Mouse (Mus musculus): ENCODE data around the gene Ubqln1. TPM values are rescaled to one million over a fixed set of nuclear protein-coding genes. Genes with fewer than 3 reads are reported as not detected.

Ubqln1 gene
- polyA plus RNA-seq, 1 experiment from 2014 or later = 95.9 TPM

- peak; percentile 98 for ATAC-seq
- peak; percentile 98 for DNase-seq (ENCODE audit: low spot score)
- Histone ChIP-seq H3K27me3 (replicated peaks; ENCODE audit: control insufficient read depth, insufficient read depth, low read length) (no peaks in the 10 kb centered on the region), H3K9ac (ENCODE audit: low read length) (peak overlapping the region; percentile 99), H3K27ac (ENCODE audit: low read depth, low read length) (peak overlapping the region; percentile 100), H3K4me1 (ENCODE audit: control insufficient read depth, insufficient read depth, low read length) (peaks cover 20% of the 10 kb centered on the region), H3K9me3 (replicated peaks; ENCODE audit: control insufficient read depth, low read length) (no peaks in the 10 kb centered on the region), H3K36me3 (ENCODE audit: control insufficient read depth, insufficient read depth, low read length) (peaks cover 18% of the 10 kb centered on the region; the same call in 1 of the 2 replicates), H3K4me3 (ENCODE audit: low read depth, low read length) (peak overlapping the region; percentile 97), H3K4me2 (ENCODE audit: low read length) (peak overlapping the region; percentile 60)
- WGBS = under 1% methylated on average over 66 of the region's 83 CpGs
These were observed 86.4 kb downstream of the Ubqln1 start for GRCm38 (mm10) chr13:58128768-58129671.

- H3K9ac ChIP-seq (ENCODE audit: low read length) = peak within 1 kb of the TSS; percentile 99
- H3K36me3 ChIP-seq (ENCODE audit: control insufficient read depth, insufficient read depth, low read length) = peaks cover 18% of the 10 kb centered on the region; the same call in 1 of the 2 replicates
- H3K9me3 ChIP-seq (replicated peaks; ENCODE audit: control insufficient read depth, low read length) = no peaks in the 10 kb centered on the region
- DNase-seq (ENCODE audit: low spot score) (peak; percentile 97), ATAC-seq (peak; percentile 95)
- peak within 1 kb of the TSS; percentile 100 for H3K27ac ChIP-seq (ENCODE audit: low read depth, low read length)
- under 1% methylated on average over 45 of the region's 62 CpGs for WGBS
- H3K4me2 ChIP-seq (ENCODE audit: low read length) = peak within 1 kb of the TSS; percentile 75
- no peaks in the 10 kb centered on the region for H3K27me3 ChIP-seq (replicated peaks; ENCODE audit: control insufficient read depth, insufficient read depth, low read length)
- peak within 1 kb of the TSS; percentile 97 for H3K4me3 ChIP-seq (ENCODE audit: low read depth, low read length)
- peaks cover 22% of the 10 kb centered on the region for H3K4me1 ChIP-seq (ENCODE audit: control insufficient read depth, insufficient read depth, low read length)
These were observed 87.1 kb downstream of the Ubqln1 start, which contains the start of gene Hnrnpa0 for GRCm38 (mm10) chr13:58128396-58128767. Hnrnpa0 (minus strand) TSS chr13:58128556.

GRCm38 (mm10) chr13:58127766-58128361 is 87.6 kb downstream of the Ubqln1 start:
- peak; percentile 62 for ATAC-seq
- DNase-seq (ENCODE audit: low spot score) = peak; percentile 61
- peak overlapping the region; percentile 75 for H3K4me2 ChIP-seq (ENCODE audit: low read length)
- H3K9me3 ChIP-seq (replicated peaks; ENCODE audit: control insufficient read depth, low read length) = no peaks in the 10 kb centered on the region
- under 1% methylated on average over 68 of the region's 81 CpGs for WGBS
- peak overlapping the region; percentile 99 for H3K9ac ChIP-seq (ENCODE audit: low read length)
- H3K4me1 ChIP-seq (ENCODE audit: control insufficient read depth, insufficient read depth, low read length) = peaks cover 22% of the 10 kb centered on the region
- H3K36me3 ChIP-seq (ENCODE audit: control insufficient read depth, insufficient read depth, low read length) = peaks cover 18% of the 10 kb centered on the region; the same call in 1 of the 2 replicates
- peak overlapping the region; percentile 97 for H3K4me3 ChIP-seq (ENCODE audit: low read depth, low read length)
- H3K27me3 ChIP-seq (replicated peaks; ENCODE audit: control insufficient read depth, insufficient read depth, low read length) = no peaks in the 10 kb centered on the region
- H3K27ac ChIP-seq (ENCODE audit: low read depth, low read length) = peak overlapping the region; percentile 100

- H3K27me3 ChIP-seq (replicated peaks; ENCODE audit: control insufficient read depth, insufficient read depth, low read length) = no peaks in the 10 kb centered on the region
- 1% methylated on average over 49 of the region's 92 CpGs for WGBS
- H3K9me3 ChIP-seq (replicated peaks; ENCODE audit: control insufficient read depth, low read length) = no peaks in the 10 kb centered on the region
- ATAC-seq (no peak), DNase-seq (ENCODE audit: low spot score) (no peak)
- H3K27ac ChIP-seq (ENCODE audit: low read depth, low read length) = peak overlapping the region; percentile 100
- peaks cover 22% of the 10 kb centered on the region for H3K4me1 ChIP-seq (ENCODE audit: control insufficient read depth, insufficient read depth, low read length)
- H3K9ac ChIP-seq (ENCODE audit: low read length) = peak overlapping the region; percentile 99
- H3K4me3 ChIP-seq (ENCODE audit: low read depth, low read length) = peak overlapping the region; percentile 97
- peak overlapping the region; percentile 75 for H3K4me2 ChIP-seq (ENCODE audit: low read length)
- H3K36me3 ChIP-seq (ENCODE audit: control insufficient read depth, insufficient read depth, low read length) = peaks cover 18% of the 10 kb centered on the region; the same call in 1 of the 2 replicates
These were observed 88.3 kb downstream of the Ubqln1 start for GRCm38 (mm10) chr13:58126862-58127765.

Other genes starting within 250 kb of the Ubqln1 start
- 5.3 and 6.5 TPM in 2 replicates for gene Klhl3, start 102.1 kb downstream of the Ubqln1 start, polyA plus RNA-seq (2014; fragmentation: Nextera tagmentation; extraction: Ambion mirVana)
- gene Hnrnpa0, start 87.1 kb downstream of the Ubqln1 start, polyA plus RNA-seq (2014; fragmentation: Nextera tagmentation; extraction: Ambion mirVana) = 66.7 and 83.1 TPM in 2 replicates
- 58.6 and 72.4 TPM in 2 replicates for gene Idnk, start 58.0 kb downstream of the Ubqln1 start, polyA plus RNA-seq (2014; fragmentation: Nextera tagmentation; extraction: Ambion mirVana)
- 23.3 and 24.2 TPM in 2 replicates for gene Gkap1, start 60.0 kb upstream of the Ubqln1 start, polyA plus RNA-seq (2014; fragmentation: Nextera tagmentation; extraction: Ambion mirVana)
- 1.2 and 1.3 TPM in 2 replicates for gene Kif27, start 143.5 kb upstream of the Ubqln1 start, polyA plus RNA-seq (2014; fragmentation: Nextera tagmentation; extraction: Ambion mirVana)
- gene 2210016F16Rik, start 169.6 kb upstream of the Ubqln1 start, polyA plus RNA-seq (2014; fragmentation: Nextera tagmentation; extraction: Ambion mirVana) = 24.0 and 28.9 TPM in 2 replicates
- 23.8 and 24.6 TPM in 2 replicates for gene Rmi1, start 186.6 kb upstream of the Ubqln1 start, polyA plus RNA-seq (2014; fragmentation: Nextera tagmentation; extraction: Ambion mirVana)
- 1,944 and 2,007 TPM in 2 replicates for gene Hnrnpk, start 187.7 kb upstream of the Ubqln1 start, polyA plus RNA-seq (2014; fragmentation: Nextera tagmentation; extraction: Ambion mirVana)